Mouse (Mus musculus) heart, postnatal 36 days (tissue): ENCODE data around the gene Arl13b. TPM values are rescaled to one million over a fixed set of nuclear protein-coding genes. Genes with fewer than 3 reads are reported as not detected.

Source experiments
- DNase-seq, 2 experiments: peaks; one replicate each; pipeline ENCODE4 v3.0.0; 2021 to 2022
- intact Hi-C: fragments of 180-260 bp; cut with DNase I; formaldehyde crosslinking; loops from one replicate; pipeline ENCODE4 v1.15.1; 2025
- total RNA-seq, 2 experiments: library from RNA; stranded (reverse); gene quantifications; 2 replicates each; pipeline ENCODE4 v1.2.3; 2021

Gene Arl13b
- total RNA-seq, 2 experiments from 2014 or later: 8.2 to 10.0 TPM

GRCm38 (mm10) chr16:62826156-62827001 is 20.5 kb downstream of the Arl13b start:
- DNase-seq: no peak

GRCm38 (mm10) chr16:62822472-62822871 is 24.4 kb downstream of the Arl13b start:
- intact Hi-C loops: no loop called here
- no peak for DNase-seq

More at GRCm38 (mm10) chr16:62826156-62827001, 20.5 kb downstream of the Arl13b start:
- intact Hi-C loops: loop anchor here (2.0 kb wide), 1 partner anchor 42 kb away; no protein-coding TSS in a partner anchor

- DNase-seq: no peak
- intact Hi-C loops: no loop called here
Measured at GRCm38 (mm10) chr16:62814491-62814890, 32.3 kb downstream of the Arl13b start, which contains the start of gene Stx19. TSS of gene Stx19 (plus strand) at chr16:62814676.

- intact Hi-C loops: no loop called here
- no peak for DNase-seq
Measured at GRCm38 (mm10) chr16:62813790-62814189, 33.0 kb downstream of the Arl13b start.

- no peak for DNase-seq
- intact Hi-C loops: no loop called here
Measured at GRCm38 (mm10) chr16:62810855-62811254, 36.0 kb downstream of the Arl13b start.

- DNase-seq: no peak
Measured at GRCm38 (mm10) chr16:62807249-62807979, 39.4 kb downstream of the Arl13b start.

GRCm38 (mm10) chr16:62804621-62805020 is 42.2 kb downstream of the Arl13b start:
- intact Hi-C loops: no loop called here
- no peak for DNase-seq

More at GRCm38 (mm10) chr16:62807249-62807979, 39.4 kb downstream of the Arl13b start:
- intact Hi-C loops: no loop called here

- DNase-seq: no peak
- intact Hi-C loops: no loop called here
Measured at GRCm38 (mm10) chr16:62799839-62800238, 47.0 kb downstream of the Arl13b start.

GRCm38 (mm10) chr16:62799426-62799825 is 47.4 kb downstream of the Arl13b start:
- intact Hi-C loops: no loop called here
- no peak for DNase-seq

GRCm38 (mm10) chr16:62798808-62799207 is 48.0 kb downstream of the Arl13b start:
- intact Hi-C loops: no loop called here
- DNase-seq: no peak

- DNase-seq: no peak
- intact Hi-C loops: no loop called here
Measured at GRCm38 (mm10) chr16:62796608-62797007, 50.2 kb downstream of the Arl13b start.

GRCm38 (mm10) chr16:62786621-62787331 is 60.1 kb downstream of the Arl13b start, which contains the start of gene Nsun3:
TSS of gene Nsun3 (minus strand) at chr16:62786818.
- intact Hi-C loops: loop anchor here (2.0 kb wide), 1 partner anchor 62 kb away; no protein-coding TSS in a partner anchor
- DNase-seq: peak; percentile 89 to 90

GRCm38 (mm10) chr16:62782229-62782628 is 64.6 kb downstream of the Arl13b start:
- intact Hi-C loops: no loop called here
- no peak for DNase-seq

- intact Hi-C loops: no loop called here
- DNase-seq: no peak
Measured at GRCm38 (mm10) chr16:62778282-62778681, 68.6 kb downstream of the Arl13b start.

GRCm38 (mm10) chr16:62776034-62776433 is 70.8 kb downstream of the Arl13b start:
- intact Hi-C loops: no loop called here
- no peak for DNase-seq

- DNase-seq: no peak
- intact Hi-C loops: no loop called here
Measured at GRCm38 (mm10) chr16:62773462-62773861, 73.4 kb downstream of the Arl13b start.

- DNase-seq: no peak
- intact Hi-C loops: no loop called here
Measured at GRCm38 (mm10) chr16:62758340-62758739, 88.5 kb downstream of the Arl13b start.

GRCm38 (mm10) chr16:62755307-62755706 is 91.5 kb downstream of the Arl13b start:
- intact Hi-C loops: no loop called here
- no peak for DNase-seq

GRCm38 (mm10) chr16:62753597-62753996 is 93.2 kb downstream of the Arl13b start:
- intact Hi-C loops: no loop called here
- DNase-seq: no peak

- DNase-seq: no peak
- intact Hi-C loops: no loop called here
Measured at GRCm38 (mm10) chr16:62753079-62753478, 93.8 kb downstream of the Arl13b start.

- no peak for DNase-seq
- intact Hi-C loops: no loop called here
Measured at GRCm38 (mm10) chr16:62745875-62746274, 101.0 kb downstream of the Arl13b start.
